8 mouse cellular contexts compared by ENCODE assay signal in genomic region chr10:83197690-83198336, GRCm38 (mm10).
DNase-seq lines count a peak whose midpoint lies in the region; ATAC-seq lines count a peak whose summit lies in the region.

No protein-coding gene starts in this region.

- H3K9ac ChIP-seq in liver, embryonic 15.5 days = no peak overlapping the region

- H3K27ac ChIP-seq in liver, embryonic 15.5 days (replicated peaks) = no peak overlapping the region

- H3K4me3 ChIP-seq in liver, embryonic 15.5 days (replicated peaks) = no peak overlapping the region

- no peaks in the 10 kb centered on the region for H3K36me3 ChIP-seq in liver, embryonic 15.5 days (replicated peaks)

- WGBS in liver, embryonic 15.5 days (ENCODE audit: insufficient replicate concordance) = 38% methylated on average over 11 of the region's 11 CpGs

- DNase-seq in ZHBTc4 (ENCODE audit: low read depth, low spot score) = peak; percentile 86
- DNase-seq in cerebellum, postnatal 36 days = peak; percentile 83 to 87
- DNase-seq in gastrocnemius, postnatal 25 days = peak; percentile 62
- DNase-seq in kidney, postnatal 36 days = peak; percentile 70 to 87
- DNase-seq in right cerebral cortex, adult 18-20 months = peak; percentile 59
- DNase-seq in urinary bladder, postnatal 25 days (ENCODE audit: low spot score) = peak; percentile 56

- no peaks in the 10 kb centered on the region for H3K9me3 ChIP-seq in liver, embryonic 15.5 days (replicated peaks)

- H3K4me2 ChIP-seq in liver, embryonic 15.5 days = no peak overlapping the region

- H3K27me3 ChIP-seq in liver, embryonic 15.5 days = no peaks in the 10 kb centered on the region

- ATAC-seq in CD4-positive, CD25-positive, alpha-beta regulatory T cell, adult 4 months = peak; percentile 57
- 0 out of 2 replicates have a peak, but pooled peaks have one; percentile 15 for ATAC-seq in liver, embryonic 15.5 days (ENCODE audit: insufficient read depth)

- no peaks in the 10 kb centered on the region for H3K4me1 ChIP-seq in liver, embryonic 15.5 days (replicated peaks)
